Mouse (Mus musculus) small intestine, adult 2 months (tissue): Measurements from ENCODE around the gene Adamtsl3.

Source experiments
- CTCF ChIP-seq: fragments of 200-500 bp; IDR thresholded peaks from 2 replicates; pipeline ENCODE4 v1.5.1; 2012; ENCODE audit warnings: low read depth, mild to moderate bottlenecking, control low read depth, inconsistent platforms, low read length, moderate library complexity, mixed read lengths; ENCODE audit not compliant: insufficient replicate concordance, insufficient read length; ENCODE audit errors: extremely low read depth
- POLR2A ChIP-seq: fragments of 200-500 bp; IDR thresholded peaks from 2 replicates; pipeline ENCODE4 v1.6.1; 2012; ENCODE audit warnings: low read depth, mild to moderate bottlenecking, control low read depth, inconsistent platforms, low read length, moderate library complexity

DNA sequence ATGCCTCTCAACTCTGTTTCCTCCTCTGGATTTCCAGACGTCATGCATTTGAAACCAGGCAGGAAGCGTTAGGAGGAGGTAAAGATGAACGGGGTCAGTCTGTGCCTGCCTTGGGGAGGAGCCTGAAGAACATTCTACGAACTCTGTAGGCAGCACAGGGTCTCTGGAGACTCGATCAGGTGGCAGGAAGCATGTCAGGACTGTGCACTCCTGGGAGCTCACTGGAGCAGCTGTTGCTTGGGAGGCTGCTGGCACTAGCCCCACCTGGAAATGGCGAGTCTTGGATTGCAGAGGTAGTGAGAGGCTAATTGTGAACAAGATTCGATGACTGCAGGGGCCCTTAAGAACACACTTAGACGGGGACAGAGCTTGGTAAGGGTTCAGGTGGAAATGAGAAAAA is 6.0 kb downstream of the Adamtsl3 start:
- TF ChIP-seq POLR2A (no peak), CTCF (no peak)
